Mouse (Mus musculus) G1E (cell line): ENCODE data around the gene Ccr10.

Experiments used
- CTCF ChIP-seq: IDR thresholded peaks from 2 replicates; pipeline ENCODE4 v1.5.1; 2012; ENCODE audit warnings: low read depth, low read length, inconsistent platforms, mixed read lengths
- GATA1 ChIP-seq: IDR thresholded peaks from 2 replicates; pipeline ENCODE4 v1.6.1; 2012; ENCODE audit warnings: borderline replicate concordance, low read length, inconsistent platforms, mixed read lengths
- GATA2 ChIP-seq: IDR thresholded peaks from 2 replicates; pipeline ENCODE4 v1.6.1; 2012; ENCODE audit warnings: low read depth, low read length, inconsistent platforms, borderline replicate concordance
- POLR2AphosphoS5 ChIP-seq: IDR thresholded peaks from 2 replicates; pipeline ENCODE4 v1.6.1; 2012; ENCODE audit warnings: low read depth, low read length, inconsistent platforms; ENCODE audit not compliant: insufficient replicate concordance
- TAL1 ChIP-seq: conservative IDR thresholded peaks from 2 replicates; pipeline ENCODE4 v1.6.1; 2012; ENCODE audit warnings: low read depth, low read length, inconsistent platforms, mixed read lengths

DNA sequence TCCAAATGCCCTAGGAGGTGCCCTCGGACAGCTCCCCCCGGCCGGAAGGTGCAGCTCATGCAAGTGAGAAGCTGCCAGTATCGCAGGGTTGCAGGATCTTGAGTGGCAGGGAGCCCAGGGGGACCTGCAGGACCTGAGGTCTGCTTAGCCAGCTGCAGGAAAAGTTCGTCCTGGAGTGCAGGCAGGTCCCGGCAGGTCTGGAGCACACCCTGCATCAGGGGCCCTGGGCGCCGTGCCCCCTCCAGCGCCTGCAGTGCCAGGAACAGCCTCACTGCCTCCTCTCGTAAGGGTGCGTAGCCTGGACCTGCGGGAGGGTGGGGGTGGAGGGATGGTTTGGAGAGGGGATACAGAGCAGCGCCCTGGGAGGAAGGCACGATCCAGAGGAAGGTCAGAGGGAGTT, 8.9 kb downstream of the Ccr10 start:
- TF ChIP-seq GATA1 (no peak), CTCF (no peak), TAL1 (no peak), POLR2AphosphoS5 (no peak), GATA2 (no peak)
